Mouse (Mus musculus) 416B (cell line): ENCODE data around the gene Tyw5.

Source experiments
- DNase-seq: peaks from one replicate; pipeline ENCODE4 v3.0.0; 2011; ENCODE audit warnings: low read depth

Gene Tyw5

GRCm38 (mm10) chr1:57387876-57388275 lies 19.0 kb downstream of the Tyw5 start:
- no peak for DNase-seq

DNA sequence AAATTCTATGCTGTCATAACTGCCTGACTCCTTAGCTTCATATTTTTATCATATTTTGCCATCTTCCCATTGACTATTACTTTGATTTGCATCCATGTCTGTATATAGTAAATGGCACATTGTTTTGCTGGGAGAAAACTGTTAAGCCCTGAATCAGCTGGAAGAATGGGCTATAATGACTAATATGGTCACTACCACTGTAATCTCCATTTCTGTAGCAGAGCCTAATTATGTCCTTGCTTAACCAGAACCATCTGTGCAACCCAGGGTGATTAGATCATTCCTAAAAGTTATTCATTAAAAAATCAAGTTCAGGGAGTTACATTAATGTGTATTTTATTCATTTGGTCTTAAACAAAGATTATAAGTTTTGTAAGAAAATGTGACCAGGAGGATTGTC lies 20.4 kb downstream of the Tyw5 start:
- DNase-seq, result no peak

DNA sequence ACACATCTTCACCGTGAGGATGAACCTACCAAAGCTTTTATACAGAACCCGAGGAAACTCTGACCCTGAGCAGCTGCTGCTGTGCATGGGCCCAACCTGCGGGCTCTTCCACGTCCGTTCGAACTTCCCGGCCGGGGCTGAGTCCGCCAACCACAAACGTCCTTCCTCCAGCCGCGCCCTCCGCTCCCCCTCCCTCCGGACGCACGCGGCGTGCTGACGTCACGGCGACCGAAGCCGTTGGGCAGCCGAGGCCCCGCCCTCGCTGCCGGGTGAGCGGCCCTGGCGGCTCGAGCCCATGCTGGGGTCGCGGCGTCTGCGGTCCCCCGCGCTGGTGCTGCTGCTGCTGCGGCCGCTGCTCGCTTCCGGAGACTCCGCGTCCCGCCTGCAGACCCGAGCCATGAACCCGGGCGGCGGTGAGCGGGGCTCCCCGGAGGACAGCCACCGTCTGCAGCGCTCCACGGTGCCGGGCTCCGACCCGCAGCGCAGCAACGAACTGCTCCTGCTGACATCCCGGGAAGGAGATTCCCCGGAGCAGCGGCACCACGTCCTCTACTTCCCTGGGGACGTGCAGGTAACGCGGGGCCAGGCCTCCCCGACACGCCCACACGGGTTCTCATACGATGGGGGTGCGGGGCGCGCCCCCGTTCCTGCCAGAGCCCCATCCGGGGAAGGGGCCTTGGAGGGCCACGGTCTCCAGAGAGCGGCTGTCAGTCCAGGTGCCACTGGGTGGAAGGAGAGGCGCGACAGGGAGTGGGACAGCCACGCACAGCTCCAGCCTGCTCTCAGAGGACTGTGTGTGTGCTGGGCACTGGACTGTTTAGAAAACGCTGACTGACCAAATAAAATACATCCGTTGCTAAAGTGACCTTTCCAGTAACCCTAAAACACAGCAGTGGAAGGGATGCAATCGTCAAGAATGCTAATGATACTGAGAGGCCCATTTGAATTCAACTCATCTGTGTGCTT lies 29.2 kb downstream of the Tyw5 start, which contains the start of gene 1700066M21Rik:
Gene 1700066M21Rik (plus strand): TSS at position 245 of the 966 bp plus-strand sequence.
- DNase-seq, result peak; percentile 93

DNA sequence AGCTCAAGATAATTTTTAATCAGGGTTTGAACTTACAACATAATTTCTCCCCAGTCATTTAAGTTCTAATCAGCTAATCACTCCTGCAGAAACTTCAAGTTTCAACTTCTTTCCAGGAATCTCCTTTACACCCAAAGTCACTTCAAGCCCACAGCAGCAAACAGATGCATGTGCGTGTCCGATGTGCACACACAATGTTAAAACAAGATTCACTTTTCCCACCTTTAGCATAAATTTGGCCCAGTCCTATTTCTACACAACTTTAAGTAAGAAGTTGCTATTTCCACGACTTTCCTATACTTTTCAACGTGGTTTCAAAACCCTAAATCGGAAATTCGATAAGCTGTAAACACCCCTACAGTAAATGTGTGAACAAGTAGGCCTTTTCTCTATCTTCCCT lies 30.1 kb downstream of the Tyw5 start:
- DNase-seq, result no peak

GRCm38 (mm10) chr1:57375276-57375675 lies 31.6 kb downstream of the Tyw5 start:
- no peak for DNase-seq

- peak; percentile 34 for DNase-seq
Observed at GRCm38 (mm10) chr1:57370451-57370850, 36.5 kb downstream of the Tyw5 start.

DNA sequence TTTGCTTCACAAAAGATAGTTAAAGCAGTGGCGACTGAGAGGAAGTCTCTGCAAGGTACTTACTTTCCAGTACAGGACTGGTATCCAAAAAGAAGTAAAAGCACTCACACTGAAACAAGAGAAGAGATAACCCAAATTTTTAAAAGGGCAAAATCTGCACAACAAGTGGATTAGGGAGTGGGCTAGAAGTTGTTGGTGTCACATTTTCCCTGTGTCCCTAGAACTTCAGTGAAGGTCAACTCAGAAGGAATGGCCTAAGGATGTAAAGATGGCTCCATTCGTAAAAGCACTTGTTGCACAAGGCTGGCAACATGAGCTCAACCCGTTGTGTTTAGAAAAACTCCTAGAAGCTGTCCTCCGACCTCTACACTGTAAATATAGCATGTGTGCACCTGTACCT lies 37.8 kb downstream of the Tyw5 start:
- DNase-seq, result no peak

DNA sequence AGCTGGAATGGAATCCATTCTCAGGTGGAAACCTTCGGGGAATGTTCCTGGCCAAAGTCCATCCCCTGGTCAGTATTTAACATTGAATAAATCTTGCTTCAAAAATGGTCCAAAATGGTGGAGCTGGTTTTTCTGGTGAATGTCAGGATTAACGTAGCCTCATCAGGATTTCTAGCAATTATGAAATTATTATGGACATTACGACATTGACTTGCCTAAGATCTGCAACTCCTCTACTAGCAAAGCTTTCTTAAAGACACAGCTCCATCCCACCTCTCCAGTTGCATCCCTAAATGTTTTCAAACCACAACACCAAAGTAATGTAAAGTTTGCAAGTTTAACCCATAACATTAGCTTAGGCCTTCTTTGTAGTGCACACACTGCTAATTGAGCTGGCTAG lies 39.5 kb downstream of the Tyw5 start:
- no peak for DNase-seq

- DNase-seq, result no peak
Observed at GRCm38 (mm10) chr1:57358546-57358945, 48.4 kb downstream of the Tyw5 start.

- no peak for DNase-seq
Observed at GRCm38 (mm10) chr1:57351941-57352340, 55.0 kb downstream of the Tyw5 start.

DNA sequence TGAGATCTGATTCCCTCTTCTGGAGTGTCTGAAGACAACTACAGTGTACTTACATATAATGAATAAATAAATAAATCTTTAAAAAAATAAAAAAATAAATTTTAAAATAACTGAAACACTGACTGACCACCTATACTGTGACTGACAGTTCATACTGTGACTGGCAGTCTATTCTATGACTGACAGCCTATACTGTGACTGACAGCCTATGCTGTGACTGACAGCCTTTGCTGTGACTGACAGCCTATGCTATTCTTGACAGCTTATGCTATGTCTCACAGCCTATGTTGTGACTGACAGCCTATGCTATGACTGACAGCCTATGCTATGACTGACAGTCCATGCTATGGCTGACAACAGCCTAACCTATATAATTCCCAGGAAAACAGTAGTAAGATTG lies 59.4 kb downstream of the Tyw5 start:
- no peak for DNase-seq

- DNase-seq, result no peak
Observed at GRCm38 (mm10) chr1:57341197-57341596, 65.7 kb downstream of the Tyw5 start.

DNA sequence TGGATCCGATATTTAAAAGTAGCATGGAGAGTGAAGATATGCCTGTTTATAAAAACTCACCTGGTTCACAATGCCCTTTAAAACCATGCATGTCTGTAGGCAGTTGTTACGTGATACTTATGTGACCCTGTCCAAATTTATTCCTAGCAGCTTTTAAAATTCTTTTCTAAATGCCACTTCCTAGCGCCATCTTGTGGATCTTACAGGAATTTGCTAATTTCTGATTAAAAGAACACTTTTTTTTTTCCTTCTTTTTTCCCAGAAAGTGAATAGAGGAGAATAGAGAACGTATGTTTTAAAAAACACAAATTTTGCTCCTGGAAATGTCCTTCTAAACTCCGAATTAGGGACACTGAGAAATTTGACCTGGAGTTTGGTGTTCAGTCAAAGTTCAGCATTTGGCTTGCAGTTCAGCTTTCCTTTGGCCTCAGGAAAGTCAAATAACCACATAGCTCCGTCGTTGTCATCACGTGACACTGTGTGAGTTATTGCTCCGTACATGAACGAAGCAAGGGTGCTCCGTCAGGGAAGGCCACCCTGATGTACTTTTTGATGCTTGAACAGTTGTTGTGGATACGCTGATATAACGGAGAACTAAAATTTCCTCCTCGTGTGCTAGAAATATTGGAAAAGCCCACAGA lies 67.6 kb downstream of the Tyw5 start:
- DNase-seq, result peak; percentile 63
